Mouse (Mus musculus) liver, postnatal 0 days (tissue): ENCODE data around the gene Trim31.

Experiments
- CTCF ChIP-seq: sonication (generic); IDR thresholded peaks from 2 replicates; pipeline ENCODE4 v1.5.1; 2016; ENCODE audit warnings: antibody characterized with exemption, low read depth
- EP300 ChIP-seq: IDR thresholded peaks from 2 replicates; pipeline ENCODE4 v1.6.1; 2016; ENCODE audit warnings: antibody characterized with exemption, low read depth, mild to moderate bottlenecking

DNA sequence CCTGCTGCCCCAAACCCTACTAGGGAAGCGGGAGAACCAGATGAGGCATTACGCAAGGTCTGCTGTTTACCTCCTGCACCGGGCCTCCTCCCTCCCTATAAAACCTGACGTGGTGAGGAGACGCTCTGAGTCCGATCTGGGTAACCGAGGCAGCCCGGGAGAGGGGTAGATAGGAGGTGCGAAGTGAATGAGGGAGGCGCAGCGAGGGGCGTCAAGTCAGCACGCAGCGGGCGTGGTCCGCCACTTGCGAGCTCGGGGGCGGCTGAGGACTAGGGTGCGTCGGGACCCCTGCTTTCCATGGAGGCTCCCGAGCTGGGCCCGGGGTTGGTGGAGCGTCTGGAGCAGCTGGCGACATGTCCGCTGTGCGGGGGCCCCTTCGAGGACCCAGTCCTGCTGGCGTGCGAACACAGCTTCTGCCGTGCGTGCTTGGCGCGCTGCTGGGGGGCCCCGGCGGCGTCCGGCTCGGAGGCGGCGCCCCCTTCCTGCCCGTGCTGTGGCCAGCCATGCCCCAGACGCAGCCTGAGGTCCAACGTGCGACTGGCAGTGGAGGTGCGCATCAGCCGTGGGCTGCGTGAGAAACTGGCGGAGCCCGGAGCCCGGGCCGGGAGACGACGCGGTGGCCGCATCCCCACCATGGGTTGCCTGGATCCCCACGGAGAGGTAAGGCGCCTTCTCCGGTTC, 45.0 kb downstream of the Trim31 start, which contains the start of gene Rnf39:
- TF ChIP-seq CTCF (no peak), EP300 (no peak)
